Mouse (Mus musculus) natural killer cell, adult 2 months (primary cell): ENCODE measurements around the gene Ccdc141.

ENCODE experiments used
- DNase-seq, 2 experiments: peaks; one replicate each; pipeline ENCODE4 v3.0.0; 2022; ENCODE audit warnings: low spot score in 2 of 2

Ccdc141 gene

GRCm38 (mm10) chr2:77133407-77133806 is 37.0 kb downstream of the Ccdc141 start:
- no peak for DNase-seq

GRCm38 (mm10) chr2:77126939-77127338 is 43.5 kb downstream of the Ccdc141 start:
- no peak for DNase-seq

- no peak for DNase-seq
Observed at GRCm38 (mm10) chr2:77118102-77118501, 52.3 kb downstream of the Ccdc141 start.

GRCm38 (mm10) chr2:77114335-77114734 is 56.1 kb downstream of the Ccdc141 start:
- no peak for DNase-seq

GRCm38 (mm10) chr2:77113867-77114266 is 56.6 kb downstream of the Ccdc141 start:
- no peak for DNase-seq

- DNase-seq = no peak
Observed at GRCm38 (mm10) chr2:77113026-77113425, 57.4 kb downstream of the Ccdc141 start.

GRCm38 (mm10) chr2:77111095-77111494 is 59.3 kb downstream of the Ccdc141 start:
- no peak for DNase-seq

GRCm38 (mm10) chr2:77110365-77110764 is 60.1 kb downstream of the Ccdc141 start:
- DNase-seq = no peak

- no peak for DNase-seq
Observed at GRCm38 (mm10) chr2:77109506-77110123, 60.8 kb downstream of the Ccdc141 start.

- DNase-seq = no peak
Observed at GRCm38 (mm10) chr2:77108562-77108961, 61.9 kb downstream of the Ccdc141 start.

- DNase-seq = no peak
Observed at GRCm38 (mm10) chr2:77106150-77106549, 64.3 kb downstream of the Ccdc141 start.

- no peak for DNase-seq
Observed at GRCm38 (mm10) chr2:77105006-77105715, 65.3 kb downstream of the Ccdc141 start.

GRCm38 (mm10) chr2:77102516-77102915 is 67.9 kb downstream of the Ccdc141 start:
- DNase-seq = no peak

- no peak for DNase-seq
Observed at GRCm38 (mm10) chr2:77099814-77100213, 70.6 kb downstream of the Ccdc141 start.

- no peak for DNase-seq
Observed at GRCm38 (mm10) chr2:77098769-77099168, 71.7 kb downstream of the Ccdc141 start.

GRCm38 (mm10) chr2:77091749-77092148 is 78.7 kb downstream of the Ccdc141 start:
- no peak for DNase-seq

GRCm38 (mm10) chr2:77085313-77085712 is 85.1 kb downstream of the Ccdc141 start:
- DNase-seq = no peak

- DNase-seq = no peak
Observed at GRCm38 (mm10) chr2:77084629-77085028, 85.8 kb downstream of the Ccdc141 start.

- DNase-seq = no peak
Observed at GRCm38 (mm10) chr2:77081156-77081555, 89.3 kb downstream of the Ccdc141 start.

GRCm38 (mm10) chr2:77080657-77081056 is 89.8 kb downstream of the Ccdc141 start:
- no peak for DNase-seq

GRCm38 (mm10) chr2:77078746-77079145 is 91.7 kb downstream of the Ccdc141 start:
- no peak for DNase-seq

- no peak for DNase-seq
Observed at GRCm38 (mm10) chr2:77074373-77074772, 96.1 kb downstream of the Ccdc141 start.

GRCm38 (mm10) chr2:77073930-77074329 is 96.5 kb downstream of the Ccdc141 start:
- DNase-seq = no peak
